Mouse (Mus musculus): ENCODE measurements around the gene Qpct. TPM values are rescaled to one million over a fixed set of nuclear protein-coding genes. Genes with fewer than 3 reads are reported as not detected.

The Qpct gene
- total and polyA plus RNA-seq, 3 experiments, result not detected

DNA sequence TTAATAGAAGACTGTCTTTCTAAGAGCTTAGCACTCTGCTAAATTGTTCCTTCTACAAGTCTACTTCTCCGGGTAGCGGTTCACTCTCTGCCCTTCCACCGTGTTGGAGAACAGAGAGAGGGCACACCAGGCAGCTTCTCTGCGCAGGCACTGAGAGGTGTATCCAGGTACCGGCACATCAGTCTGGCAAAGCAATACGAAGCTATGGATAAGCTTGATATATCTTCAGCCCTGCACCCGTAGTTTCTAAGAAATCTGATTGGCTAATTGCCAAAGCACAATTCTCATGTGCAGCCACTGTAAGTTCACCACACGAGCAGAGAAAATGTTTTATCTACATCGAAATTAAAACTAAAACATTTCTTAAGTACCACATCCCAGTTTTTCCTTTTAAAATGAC is 33.3 kb upstream of the Qpct start (continued):
- no peak for TF ChIP-seq NELFE (IDR thresholded peaks at IDR 0.05; ENCODE audit: low read depth, low read length)

DNA sequence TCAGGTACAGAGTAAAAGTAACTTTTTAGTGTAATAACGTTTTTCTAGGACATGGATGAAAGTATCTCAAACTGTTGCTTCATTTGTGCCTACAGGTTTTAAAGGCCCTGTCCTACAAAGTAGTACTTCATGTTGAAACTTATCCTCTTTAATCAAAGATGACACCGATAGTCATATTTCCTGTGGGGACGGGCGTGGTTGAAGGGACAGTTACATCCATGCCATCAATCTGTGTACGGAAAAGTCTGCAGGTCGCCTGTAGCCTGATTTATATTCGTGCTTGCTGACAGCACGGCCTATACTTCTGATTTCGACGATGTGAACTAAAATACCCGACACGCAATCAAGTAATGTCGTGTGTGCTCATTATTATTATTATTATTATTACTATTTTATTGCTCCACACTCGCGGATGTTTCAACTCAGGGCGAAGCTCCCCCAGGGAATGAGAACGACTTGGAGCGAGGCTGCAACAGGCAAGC is 31.9 kb upstream of the Qpct start:
- no peaks in the 10 kb centered on the region; the same call in 1 of the 2 replicates for H3K79me2 ChIP-seq (ENCODE audit: control insufficient read depth, insufficient read depth, low read length, poor library complexity)
- H3K9me3 ChIP-seq (replicated peaks; ENCODE audit: insufficient read depth, low read length), result no peaks in the 10 kb centered on the region
- H3K36me3 ChIP-seq (ENCODE audit: control insufficient read depth in 1 of 2, insufficient read depth in 2 of 2, low read length in 2 of 2), result peaks cover 0 to 10% of the 10 kb centered on the region in 2 experiments; a peak in 2 of 4 replicates
- H3K9ac ChIP-seq (ENCODE audit: control insufficient read depth, low read depth, low read length, poor library complexity, severe bottlenecking), result peak overlapping the region; percentile 65
- H3K4me3 ChIP-seq (ENCODE audit: control insufficient read depth in 1 of 2, insufficient read depth in 1 of 2, low read depth in 2 of 2, low read length in 2 of 2), result peak overlapping the region; percentile 67 to 70
- no peaks in the 10 kb centered on the region; a peak in 1 of 4 replicates for H3K27me3 ChIP-seq (ENCODE audit: control insufficient read depth in 1 of 2, insufficient read depth in 2 of 2, low read length in 2 of 2)
- H3K4me1 ChIP-seq (ENCODE audit: control insufficient read depth in 1 of 2, insufficient read depth in 2 of 2, low read length in 2 of 2), result peaks cover 5% of the 10 kb centered on the region in 2 experiments; a peak in 3 of 4 replicates
- TF ChIP-seq CHD1 (IDR thresholded peaks at IDR 0.05; ENCODE audit: low read depth, low read length), result no peak
- TF ChIP-seq ZKSCAN1 (IDR thresholded peaks at IDR 0.05; ENCODE audit: low read depth, low read length), result no peak
- TF ChIP-seq MXI1 (IDR thresholded peaks at IDR 0.05; ENCODE audit: low read depth, low read length), result no peak
- TF ChIP-seq SMC3 (IDR thresholded peaks at IDR 0.05; ENCODE audit: low read depth, low read length), result no peak
- TF ChIP-seq USF2 (IDR thresholded peaks at IDR 0.05; ENCODE audit: borderline replicate concordance in 1 of 2, insufficient read depth in 1 of 2, low read depth in 1 of 2, low read length in 2 of 2), result no peak
- no peak for TF ChIP-seq MYB (IDR thresholded peaks at IDR 0.05; ENCODE audit: low read depth, low read length)
- TF ChIP-seq MAZ (IDR thresholded peaks at IDR 0.05; ENCODE audit: low read depth, low read length), result no peak
- no peak for TF ChIP-seq NELFE (IDR thresholded peaks at IDR 0.05; ENCODE audit: low read depth, low read length)
- no peak for TF ChIP-seq HCFC1 (IDR thresholded peaks at IDR 0.05; ENCODE audit: low read depth, low read length)
- no peak for TF ChIP-seq ETS1 (IDR thresholded peaks at IDR 0.05; ENCODE audit: low read depth, low read length)
- TF ChIP-seq MAFK (IDR thresholded peaks at IDR 0.05; ENCODE audit: borderline replicate concordance, low read depth, low read length), result no peak
- TF ChIP-seq ELF1 (IDR thresholded peaks at IDR 0.05; ENCODE audit: low read depth, low read length), result no peak
- no peak for TF ChIP-seq GATA1 (IDR thresholded peaks at IDR 0.05; ENCODE audit: low read depth, low read length)
- TF ChIP-seq UBTF (IDR thresholded peaks at IDR 0.05; ENCODE audit: borderline replicate concordance, insufficient read depth, low read depth, low read length), result no peak
- DNase-seq (ENCODE audit: low read depth, low spot score), result peak; percentile 24
- H3K27ac ChIP-seq (ENCODE audit: control insufficient read depth, low read depth, low read length), result no peak overlapping the region

DNA sequence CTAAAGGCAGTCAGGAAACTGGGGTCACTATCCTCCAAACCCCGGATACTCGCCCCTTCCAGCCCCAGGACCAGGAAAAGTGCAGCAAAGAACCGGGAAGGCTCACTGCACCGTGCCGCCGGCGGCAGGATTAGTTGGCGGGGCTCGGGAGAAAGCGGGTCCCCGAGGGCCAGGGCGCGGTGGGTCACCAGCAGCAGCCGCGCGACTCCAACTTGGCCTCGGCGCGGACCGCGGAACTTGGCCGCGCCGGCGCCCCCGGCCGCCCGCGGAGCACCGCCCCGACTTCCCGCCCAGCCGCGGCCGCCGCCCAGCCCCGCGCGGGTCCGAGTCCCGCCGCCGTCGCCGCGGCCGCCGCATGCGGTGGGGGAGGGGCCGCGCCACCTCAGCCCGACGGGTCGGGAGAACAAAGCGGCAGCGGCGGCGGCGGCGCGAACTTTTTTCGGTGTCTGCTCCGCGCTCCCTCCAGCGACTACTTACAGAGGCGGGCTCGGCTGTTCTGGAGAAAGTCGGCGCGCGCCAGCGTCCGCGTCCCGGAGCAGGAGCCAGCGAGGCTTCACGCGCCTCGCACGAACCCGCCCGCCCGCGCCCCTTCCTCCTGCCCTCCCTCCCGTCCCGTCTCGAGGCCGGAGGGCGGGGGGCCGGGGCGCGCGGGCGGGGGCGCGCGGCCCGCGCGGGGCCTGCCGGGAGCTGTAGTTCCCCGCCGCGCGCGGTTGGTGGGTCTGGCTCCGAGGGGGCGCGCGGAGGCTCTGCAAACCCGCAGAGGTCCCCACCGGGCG is 31.3 kb upstream of the Qpct start, which contains the start of gene Prkd3:
Gene Prkd3, minus strand, starts transcription at position 609 of the 776 bp plus-strand sequence.
- H3K9ac ChIP-seq (ENCODE audit: control insufficient read depth, low read depth, low read length, poor library complexity, severe bottlenecking), result peak within 1 kb of the TSS; percentile 71
- H3K9me3 ChIP-seq (replicated peaks; ENCODE audit: insufficient read depth, low read length), result no peaks in the 10 kb centered on the region
- no peak for TF ChIP-seq RAD21 (IDR thresholded peaks at IDR 0.05; ENCODE audit: low read depth, low read length)
- TF ChIP-seq HCFC1 (IDR thresholded peaks at IDR 0.05; ENCODE audit: low read depth, low read length), result peak; percentile 68; the same call in 1 of the 2 replicates
- H3K79me2 ChIP-seq (ENCODE audit: control insufficient read depth, insufficient read depth, low read length, poor library complexity), result no peaks in the 10 kb centered on the region; the same call in 1 of the 2 replicates
- H3K36me3 ChIP-seq (ENCODE audit: control insufficient read depth in 1 of 2, insufficient read depth in 2 of 2, low read length in 2 of 2), result peaks cover 0 to 6% of the 10 kb centered on the region in 2 experiments; a peak in 2 of 4 replicates
- H3K27me3 ChIP-seq (ENCODE audit: control insufficient read depth in 1 of 2, insufficient read depth in 2 of 2, low read length in 2 of 2), result no peaks in the 10 kb centered on the region; a peak in 1 of 4 replicates
- peaks cover 1 to 3% of the 10 kb centered on the region in 2 experiments; a peak in 3 of 4 replicates for H3K4me1 ChIP-seq (ENCODE audit: control insufficient read depth in 1 of 2, insufficient read depth in 2 of 2, low read length in 2 of 2)
- H3K27ac ChIP-seq (ENCODE audit: control insufficient read depth, low read depth, low read length), result no peak within 1 kb of the TSS; the same call in 1 of the 2 replicates
- DNase-seq (ENCODE audit: low read depth, low spot score), result peak; percentile 22
- peak within 1 kb of the TSS; percentile 67 to 70 for H3K4me3 ChIP-seq (ENCODE audit: control insufficient read depth in 1 of 2, insufficient read depth in 1 of 2, low read depth in 2 of 2, low read length in 2 of 2)
